Mouse (Mus musculus): ENCODE measurements at regions not wholly inside any gene's neighbourhood (a gene's known extent, or its start where the extent isn't known, plus 50 kb on each side); places are given as distances from the start of the nearest gene placed in this dataset.

GRCm38 (mm10) chr12:109891206-109891605 is 291.1 kb upstream of the Rtl1 start:
- no peak for DNase-seq (ENCODE audit: low spot score in 2 of 2)

GRCm38 (mm10) chr12:109892834-109893233 is 292.7 kb upstream of the Rtl1 start:
- no peak for DNase-seq (ENCODE audit: low spot score in 2 of 2)

- no peak for DNase-seq (ENCODE audit: low spot score in 2 of 2)
These were observed 293.5 kb upstream of the Rtl1 start for GRCm38 (mm10) chr12:109893657-109894056.

DNA sequence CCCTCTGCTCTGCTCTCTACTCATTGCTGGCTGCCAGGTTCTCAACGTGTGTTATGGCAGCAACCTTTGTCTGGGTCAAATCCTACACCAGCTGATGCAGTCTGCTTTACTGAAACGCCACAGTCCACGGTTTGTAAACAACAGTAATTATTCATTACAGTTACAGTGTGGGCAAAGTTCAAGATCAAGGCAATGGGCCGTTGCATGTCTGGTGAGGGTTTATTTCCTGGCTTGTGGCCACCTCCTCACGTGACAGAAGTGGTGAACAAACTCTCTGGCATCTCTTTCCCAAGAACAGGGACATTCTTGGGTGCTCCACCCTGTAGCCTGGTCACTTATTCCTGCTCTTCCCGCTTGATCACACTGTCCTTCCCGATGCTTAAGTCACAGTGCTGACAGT is 295.3 kb upstream of the Rtl1 start:
- no peak for DNase-seq (ENCODE audit: low spot score in 2 of 2)

DNA sequence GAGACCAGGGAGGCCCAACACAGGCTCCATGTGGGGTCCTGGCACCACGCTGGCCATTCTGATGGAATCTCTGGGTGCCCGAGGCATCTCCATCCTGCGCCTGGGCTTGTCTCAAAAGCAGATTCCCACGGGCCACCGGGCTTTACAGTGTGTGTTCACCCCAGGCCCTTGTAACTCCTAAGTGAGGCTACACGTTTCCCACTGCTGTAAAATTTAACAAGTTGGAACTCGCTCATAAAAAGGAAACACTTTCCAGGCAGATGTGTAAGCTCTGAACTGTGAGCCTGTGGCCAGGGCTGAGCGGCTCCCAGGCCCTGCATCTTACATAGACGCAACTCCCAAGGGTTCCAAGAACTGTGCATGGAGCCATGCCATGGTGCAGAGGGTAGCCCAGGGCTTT is 296.3 kb upstream of the Rtl1 start:
- no peak for DNase-seq (ENCODE audit: low spot score in 2 of 2)

DNA sequence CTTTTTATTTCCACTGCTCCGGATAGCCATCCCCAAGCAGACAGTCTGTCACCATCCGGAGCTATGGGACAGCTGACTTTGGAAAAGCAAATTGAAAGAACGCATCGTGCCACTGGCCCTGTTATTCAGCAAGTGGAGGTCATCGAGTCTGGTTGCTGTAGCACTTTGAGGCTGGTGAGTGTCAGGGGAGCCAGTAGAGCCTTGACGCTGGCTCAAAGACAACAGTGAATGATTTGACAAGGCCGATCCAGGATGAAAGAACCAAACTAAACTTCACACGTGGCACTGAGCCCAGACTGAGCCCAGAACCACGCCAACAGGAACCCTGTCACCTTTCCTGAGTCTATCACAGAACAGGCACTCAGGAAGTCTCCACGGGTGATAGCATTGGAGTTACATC is 296.8 kb upstream of the Rtl1 start:
- no peak for DNase-seq (ENCODE audit: low spot score in 2 of 2)

DNA sequence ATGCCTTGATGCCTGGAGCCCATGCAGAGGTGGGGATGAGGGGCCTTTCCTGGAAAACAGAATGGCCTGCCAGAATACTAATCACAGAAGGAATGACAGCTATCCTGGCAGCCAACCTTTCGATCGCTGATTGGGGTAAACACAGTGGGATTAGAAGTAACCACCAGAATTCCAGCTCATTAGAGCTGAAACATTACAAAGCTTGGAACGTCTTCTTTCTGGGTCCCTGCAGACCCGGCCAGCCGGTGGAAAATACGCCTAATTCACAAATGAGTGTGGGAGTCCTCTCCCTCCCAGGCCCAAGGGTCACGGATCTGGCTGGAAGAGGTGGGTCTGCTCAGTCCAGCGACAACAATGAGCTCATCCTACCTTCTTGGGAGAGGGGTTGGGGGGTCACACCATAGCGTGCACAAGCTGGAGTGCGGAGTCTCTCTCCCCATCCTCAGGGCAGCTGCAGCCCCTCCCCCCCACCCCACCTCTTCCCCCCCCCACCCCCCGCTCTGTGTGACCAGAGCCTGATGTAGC is 297.8 kb upstream of the Rtl1 start:
- DNase-seq (ENCODE audit: low spot score in 2 of 2): no peak

DNA sequence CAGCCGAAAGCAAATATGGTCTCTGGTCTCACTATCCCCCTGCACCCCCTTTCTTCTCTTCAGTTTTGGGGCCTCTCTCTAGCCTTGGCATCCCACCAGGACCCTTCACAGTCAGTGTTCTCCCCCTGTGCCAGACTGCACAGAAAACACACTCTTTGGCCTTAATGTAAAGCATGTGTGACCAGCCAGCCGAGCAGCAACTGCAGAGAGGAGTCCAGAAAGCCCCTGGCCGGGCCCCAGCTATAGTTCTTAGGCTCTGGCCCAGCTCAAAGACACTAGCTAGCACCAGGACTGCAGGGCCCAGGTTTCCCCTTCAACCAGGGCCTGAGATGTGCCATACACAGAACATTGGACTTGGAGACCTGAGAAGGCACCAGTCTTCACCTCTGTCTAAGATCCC is 299.3 kb upstream of the Rtl1 start:
- DNase-seq (ENCODE audit: low spot score in 2 of 2): no peak

DNA sequence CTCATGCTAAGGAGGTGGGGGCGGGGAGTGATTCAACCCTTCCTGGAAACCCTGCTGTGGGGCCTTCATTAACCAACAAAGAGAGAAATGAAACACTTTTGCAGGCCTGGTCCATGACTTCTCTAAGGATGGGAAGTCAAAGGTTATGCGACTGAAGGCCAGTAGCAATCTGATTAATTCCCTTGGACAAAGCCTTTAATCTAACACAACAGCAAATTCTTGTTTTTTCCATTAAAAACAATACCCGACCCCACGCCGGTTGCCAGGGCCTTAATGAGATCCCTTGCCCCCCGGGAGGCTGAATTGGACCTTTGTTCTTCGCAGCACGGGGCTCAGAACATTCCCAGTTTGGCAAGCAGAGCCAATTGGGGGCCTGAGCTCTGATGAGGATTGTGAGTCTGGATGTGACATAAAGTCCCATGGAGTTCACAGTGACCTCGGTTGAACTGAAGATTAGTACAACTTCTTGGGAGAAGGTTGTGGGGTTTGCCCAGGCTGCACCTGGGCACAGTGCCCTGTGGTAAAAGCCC is 310.9 kb upstream of the Rtl1 start:
- DNase-seq (ENCODE audit: low spot score in 2 of 2): no peak

- no peak for DNase-seq (ENCODE audit: low spot score in 2 of 2)
These were observed 311.4 kb upstream of the Rtl1 start for GRCm38 (mm10) chr12:109911506-109911905.

DNA sequence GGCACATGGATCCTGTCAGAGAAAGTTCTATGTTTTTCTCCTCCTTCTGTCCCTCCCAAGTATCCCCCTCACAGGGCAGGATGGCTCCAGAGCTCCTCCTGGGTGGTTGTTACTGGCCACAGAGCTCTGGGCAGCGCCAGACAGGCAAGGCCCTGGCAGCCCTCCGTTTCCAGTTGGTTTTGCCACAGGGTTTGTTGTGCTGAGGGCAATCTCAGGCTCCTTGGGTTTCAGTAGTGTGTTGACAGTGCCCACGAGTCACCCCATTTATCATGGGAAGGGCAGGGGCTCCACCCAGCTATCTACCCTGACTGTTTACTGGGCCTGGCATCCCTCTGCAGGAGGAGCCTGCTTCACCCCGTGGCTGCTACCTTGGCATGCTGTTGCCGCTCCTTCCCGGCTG is 317.6 kb upstream of the Rtl1 start:
- DNase-seq (ENCODE audit: low spot score in 2 of 2): no peak

- DNase-seq (ENCODE audit: low spot score in 2 of 2): no peak
These were observed 318.8 kb upstream of the Rtl1 start for GRCm38 (mm10) chr12:109918901-109919300.

DNA sequence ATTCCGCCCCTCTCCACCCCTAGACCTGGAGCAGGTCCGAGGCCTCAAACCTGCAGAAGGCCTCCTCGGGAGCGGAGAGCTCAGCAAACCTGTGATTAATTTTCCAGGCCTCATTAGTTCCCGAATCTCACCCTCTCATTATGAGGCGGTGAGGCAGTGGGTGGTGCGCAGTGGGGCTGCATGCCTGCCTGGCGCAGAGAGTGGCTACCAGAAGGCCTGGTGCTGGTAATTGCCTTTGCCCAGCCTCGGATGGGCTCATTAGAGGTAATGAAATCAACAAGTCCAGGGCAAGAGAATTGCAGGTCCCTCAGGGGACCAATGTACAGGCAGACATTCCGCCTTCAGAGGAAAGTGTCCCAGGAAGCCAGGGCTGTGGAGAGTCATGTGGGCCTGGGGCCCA is 322.0 kb upstream of the Rtl1 start:
- DNase-seq (ENCODE audit: low spot score in 2 of 2): no peak

DNA sequence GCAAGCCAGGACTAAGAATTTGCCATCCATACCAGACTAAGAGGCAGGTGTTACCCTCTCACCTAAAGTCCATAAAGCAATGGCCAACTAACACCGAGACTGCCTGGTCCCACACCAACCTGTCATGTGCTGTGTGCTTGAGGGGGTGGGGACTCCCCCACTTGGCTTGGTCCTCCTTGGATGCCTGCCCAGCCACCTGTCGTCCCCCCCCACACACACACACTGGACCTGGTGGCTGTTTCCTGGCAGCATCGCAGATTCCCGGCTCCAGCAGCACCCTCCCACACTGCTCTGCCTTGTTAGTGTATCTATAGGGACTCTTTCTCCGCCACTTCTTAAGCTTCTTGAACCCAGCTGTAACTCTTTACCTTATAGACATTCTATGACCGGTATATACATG is 325.7 kb upstream of the Rtl1 start:
- no peak for DNase-seq (ENCODE audit: low spot score in 2 of 2)

- DNase-seq (ENCODE audit: low spot score in 2 of 2): no peak
These were observed 326.5 kb upstream of the Rtl1 start for GRCm38 (mm10) chr12:109926643-109927042.

GRCm38 (mm10) chr12:109946179-109946578 is 332.7 kb upstream of the Dio3 start:
- DNase-seq (ENCODE audit: low spot score in 2 of 2): no peak

DNA sequence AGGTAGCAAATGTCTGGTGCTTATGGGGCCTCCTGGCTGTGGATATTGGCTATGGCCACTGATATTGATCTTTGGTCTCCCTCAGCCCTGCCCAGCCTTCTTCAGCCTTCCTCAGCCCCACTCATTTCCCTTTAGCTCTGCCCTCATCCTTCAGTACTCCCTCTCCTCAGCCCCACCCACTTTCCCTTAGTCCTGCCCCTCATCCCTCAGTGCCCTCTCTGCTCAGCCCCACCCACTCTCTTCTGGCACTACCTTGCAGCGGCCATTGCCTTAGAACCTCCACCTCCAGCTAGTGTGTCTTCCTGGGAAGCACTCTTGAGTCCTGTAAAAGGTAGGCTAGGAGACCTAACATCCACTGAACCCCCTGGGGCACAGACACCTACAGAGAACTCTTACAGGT is 331.9 kb upstream of the Dio3 start:
- DNase-seq (ENCODE audit: low spot score in 2 of 2): no peak

GRCm38 (mm10) chr12:109947886-109948433 is 330.9 kb upstream of the Dio3 start:
- DNase-seq (ENCODE audit: low spot score in 2 of 2): no peak

DNA sequence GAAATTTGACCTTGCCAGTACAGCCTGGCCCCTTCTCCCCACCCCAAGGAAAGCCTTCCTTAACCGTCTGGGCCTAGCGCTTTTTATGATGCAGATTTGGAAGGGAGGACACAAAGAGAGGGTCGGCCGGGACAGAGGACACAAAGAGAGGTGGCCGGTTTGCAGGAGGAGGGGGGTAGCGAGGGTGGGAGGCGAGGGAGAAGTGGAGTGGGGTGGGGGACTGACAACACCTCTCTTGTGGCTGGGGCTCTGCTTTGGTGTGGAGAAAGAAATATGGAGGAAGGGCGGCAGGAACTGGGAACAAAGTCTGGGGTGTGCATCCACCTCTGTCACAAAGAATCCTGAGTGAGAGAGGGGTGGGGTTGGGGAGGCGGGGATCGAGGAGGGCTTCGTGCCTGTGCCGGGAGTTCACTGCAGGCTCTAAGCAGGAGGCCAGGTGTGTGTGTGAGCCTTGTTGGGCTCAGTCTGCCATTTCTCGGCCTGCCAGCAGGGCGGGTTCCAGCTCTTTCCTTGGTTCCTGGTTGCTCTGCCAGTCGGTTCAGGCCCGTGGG is 330.4 kb upstream of the Dio3 start:
- DNase-seq (ENCODE audit: low spot score in 2 of 2): no peak

GRCm38 (mm10) chr12:109949231-109949965 is 329.5 kb upstream of the Dio3 start:
- no peak for DNase-seq (ENCODE audit: low spot score in 2 of 2)

DNA sequence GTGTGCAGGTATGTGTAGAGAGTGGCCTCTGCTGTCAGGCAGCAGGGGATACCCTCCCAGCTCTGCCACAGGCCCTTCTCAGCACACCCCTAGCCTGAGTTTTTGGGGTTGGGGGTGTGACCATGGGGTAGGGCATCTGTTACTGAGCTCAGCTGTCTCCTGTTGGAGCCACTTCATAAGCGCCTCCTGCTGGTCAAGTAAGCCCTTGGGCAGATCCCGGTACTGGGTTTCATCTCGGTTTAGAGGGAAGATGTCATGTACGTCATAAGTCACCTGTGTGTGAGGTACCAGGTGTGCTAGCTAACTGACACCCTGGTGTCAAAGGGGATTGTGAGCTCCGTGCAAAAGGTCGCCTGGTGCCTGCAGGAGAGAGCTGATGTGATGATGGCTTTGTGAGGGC is 328.2 kb upstream of the Dio3 start:
- no peak for DNase-seq (ENCODE audit: low spot score in 2 of 2)

GRCm38 (mm10) chr12:109951473-109951872 is 327.4 kb upstream of the Dio3 start:
- DNase-seq (ENCODE audit: low spot score in 2 of 2): no peak

DNA sequence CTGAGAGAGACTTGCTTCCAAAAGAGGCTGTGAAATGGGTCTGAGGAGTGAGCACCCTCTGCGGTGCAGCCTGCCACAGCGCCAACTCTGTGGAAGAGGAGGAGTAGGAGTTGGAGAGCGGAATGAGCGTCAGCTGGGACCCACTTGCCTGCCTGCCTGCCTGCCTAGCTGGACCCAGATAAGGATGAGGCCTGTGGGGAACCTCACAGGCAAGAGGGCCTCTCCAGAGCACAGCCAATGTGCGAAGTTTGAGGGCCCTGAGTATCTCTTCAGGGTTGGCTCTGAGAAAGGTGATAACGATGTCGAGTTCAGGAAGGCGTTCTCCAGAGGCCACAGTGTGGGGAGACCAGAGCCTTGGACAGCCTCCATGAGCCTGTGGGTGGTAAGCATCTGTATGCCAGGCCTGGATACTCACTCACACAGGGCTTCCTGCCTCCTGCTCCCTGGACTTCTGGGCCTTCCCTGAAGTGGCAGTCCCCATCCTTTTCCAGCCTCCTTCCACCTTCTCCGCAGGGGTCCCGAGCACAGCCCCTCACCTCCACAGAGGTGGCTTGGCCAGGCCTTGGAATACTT is 326.9 kb upstream of the Dio3 start:
- DNase-seq (ENCODE audit: low spot score in 2 of 2): no peak
